Mouse (Mus musculus) thymus, postnatal 25 days (tissue): ENCODE results near the gene Chst15.

Experiments used
- DNase-seq: peaks from one replicate; pipeline ENCODE4 v3.0.0; 2022

Gene Chst15

GRCm38 (mm10) chr7:132317036-132317541 lies at the start of gene Chst15:
Gene Chst15, minus strand, starts transcription at chr7:132317228.
- DNase-seq, result peak; percentile 73

GRCm38 (mm10) chr7:132365703-132366384 lies 48.8 kb upstream of the Chst15 start:
- peak; percentile 71 for DNase-seq

- DNase-seq, result peak; percentile 32
Observed at GRCm38 (mm10) chr7:132365111-132365510, 48.1 kb upstream of the Chst15 start.

GRCm38 (mm10) chr7:132364506-132364905 lies 47.5 kb upstream of the Chst15 start:
- peak; percentile 44 for DNase-seq

GRCm38 (mm10) chr7:132360336-132360735 lies 43.3 kb upstream of the Chst15 start:
- no peak for DNase-seq

- DNase-seq, result no peak
Observed at GRCm38 (mm10) chr7:132358709-132359108, 41.7 kb upstream of the Chst15 start.

GRCm38 (mm10) chr7:132358250-132358649 lies 41.2 kb upstream of the Chst15 start:
- no peak for DNase-seq

- no peak for DNase-seq
Observed at GRCm38 (mm10) chr7:132357841-132358237, 40.8 kb upstream of the Chst15 start.

- no peak for DNase-seq
Observed at GRCm38 (mm10) chr7:132356881-132357840, 40.1 kb upstream of the Chst15 start.

GRCm38 (mm10) chr7:132356185-132356584 lies 39.2 kb upstream of the Chst15 start:
- DNase-seq, result peak; percentile 38

GRCm38 (mm10) chr7:132355767-132356166 lies 38.7 kb upstream of the Chst15 start:
- DNase-seq, result no peak

GRCm38 (mm10) chr7:132349075-132349572 lies 32.1 kb upstream of the Chst15 start:
- DNase-seq, result no peak

GRCm38 (mm10) chr7:132347273-132348045 lies 30.4 kb upstream of the Chst15 start:
- DNase-seq, result no peak

GRCm38 (mm10) chr7:132345526-132346070 lies 28.6 kb upstream of the Chst15 start:
- no peak for DNase-seq

- DNase-seq, result no peak
Observed at GRCm38 (mm10) chr7:132344606-132345005, 27.6 kb upstream of the Chst15 start.

GRCm38 (mm10) chr7:132343900-132344299 lies 26.9 kb upstream of the Chst15 start:
- no peak for DNase-seq

- no peak for DNase-seq
Observed at GRCm38 (mm10) chr7:132343146-132343545, 26.1 kb upstream of the Chst15 start.

- no peak for DNase-seq
Observed at GRCm38 (mm10) chr7:132339041-132339839, 22.2 kb upstream of the Chst15 start.

- DNase-seq, result no peak
Observed at GRCm38 (mm10) chr7:132338350-132338749, 21.3 kb upstream of the Chst15 start.

- DNase-seq, result no peak
Observed at GRCm38 (mm10) chr7:132337268-132337917, 20.4 kb upstream of the Chst15 start.

GRCm38 (mm10) chr7:132336781-132337180 lies 19.8 kb upstream of the Chst15 start:
- peak; percentile 20 for DNase-seq
